Mouse (Mus musculus): ENCODE data around the gene Chrdl2. TPM values are rescaled to one million over a fixed set of nuclear protein-coding genes. Genes with fewer than 3 reads are reported as not detected.
A peak's percentile ranks its signal among the peaks of the same experiment; 100 is the strongest.
"Not testable (repeated sequence)": the region's sequence is repeated elsewhere in the genome, so short reads cannot be mapped to it uniquely, and the experiment has no call there.

Chrdl2 gene
- polyA plus RNA-seq (2015; fragmentation: Nextera tagmentation; extraction: Ambion mirVana) = 0.94 and 1.0 TPM in 2 replicates

GRCm38 (mm10) chr7:100005790-100006189 lies at the start of gene Chrdl2:
Gene Chrdl2, plus strand, starts transcription at chr7:100006172.
- H3K36me3 ChIP-seq = no peaks in the 10 kb centered on the region
- ATAC-seq (ENCODE audit: insufficient read depth, low FRiP score, low read depth) = peak; percentile 73
- H3K4me3 ChIP-seq (replicated peaks) = peak within 1 kb of the TSS; percentile 53
- H3K27me3 ChIP-seq (replicated peaks) = peaks cover 47% of the 10 kb centered on the region
- H3K27ac ChIP-seq = no peak within 1 kb of the TSS
- H3K4me2 ChIP-seq = peak within 1 kb of the TSS; percentile 96
- under 1% methylated on average over 43 of the region's 44 CpGs for WGBS
- 0 out of 2 replicates have a peak, but pooled peaks cover 8% of the 10 kb centered on the region for H3K4me1 ChIP-seq
- no peak within 1 kb of the TSS for H3K9ac ChIP-seq
- no peaks in the 10 kb centered on the region for H3K9me3 ChIP-seq

- no peak for ATAC-seq (ENCODE audit: insufficient read depth, low FRiP score, low read depth)
- no peak overlapping the region for H3K4me2 ChIP-seq
- no peaks in the 10 kb centered on the region for H3K36me3 ChIP-seq
- no peaks in the 10 kb centered on the region for H3K27me3 ChIP-seq (replicated peaks)
- no peak overlapping the region for H3K27ac ChIP-seq
- H3K4me3 ChIP-seq (replicated peaks) = no peak overlapping the region
- no peak overlapping the region for H3K9ac ChIP-seq
- H3K4me1 ChIP-seq = no peaks in the 10 kb centered on the region
- H3K9me3 ChIP-seq = no peaks in the 10 kb centered on the region
- WGBS = 82% methylated on average over 12 of the region's 12 CpGs
Observed at GRCm38 (mm10) chr7:99957226-99957965, 48.6 kb upstream of the Chrdl2 start.

- not testable (repeated sequence) for H3K4me3 ChIP-seq (replicated peaks); H3K27ac ChIP-seq; ATAC-seq (ENCODE audit: insufficient read depth, low FRiP score, low read depth); H3K36me3 ChIP-seq; H3K27me3 ChIP-seq (replicated peaks); H3K9me3 ChIP-seq; H3K9ac ChIP-seq; H3K4me2 ChIP-seq
- 40% methylated on average over 2 of the region's 2 CpGs for WGBS
- peaks cover 15% of the 10 kb centered on the region for H3K4me1 ChIP-seq
Observed at GRCm38 (mm10) chr7:99960571-99960970, 45.4 kb upstream of the Chrdl2 start.

- Histone ChIP-seq H3K36me3 (no peaks in the 10 kb centered on the region), H3K27ac (no peak overlapping the region), H3K4me1 (peaks cover 22% of the 10 kb centered on the region), H3K27me3 (replicated peaks) (no peaks in the 10 kb centered on the region), H3K9me3 (no peaks in the 10 kb centered on the region), H3K4me3 (replicated peaks) (no peak overlapping the region), H3K4me2 (no peak overlapping the region), H3K9ac (no peak overlapping the region)
- WGBS = 78% methylated on average over 2 of the region's 2 CpGs
- ATAC-seq (ENCODE audit: insufficient read depth, low FRiP score, low read depth) = no peak
Observed at GRCm38 (mm10) chr7:99961518-99961917, 44.5 kb upstream of the Chrdl2 start.

GRCm38 (mm10) chr7:99962536-99963236 lies 43.3 kb upstream of the Chrdl2 start:
- ATAC-seq (ENCODE audit: insufficient read depth, low FRiP score, low read depth) = no peak
- no peak overlapping the region for H3K27ac ChIP-seq

GRCm38 (mm10) chr7:99963237-99963860 lies 42.6 kb upstream of the Chrdl2 start:
- Histone ChIP-seq H3K9me3 (no peaks in the 10 kb centered on the region), H3K27me3 (replicated peaks) (no peaks in the 10 kb centered on the region), H3K4me1 (peaks cover 24% of the 10 kb centered on the region), H3K9ac (no peak overlapping the region), H3K4me3 (replicated peaks) (no peak overlapping the region), H3K4me2 (no peak overlapping the region), H3K36me3 (no peaks in the 10 kb centered on the region), H3K27ac (peak overlapping the region; percentile 32; the same call in 1 of the 2 replicates)
- 79% methylated on average over 3 of the region's 3 CpGs for WGBS
- ATAC-seq (ENCODE audit: insufficient read depth, low FRiP score, low read depth) = no peak

More at GRCm38 (mm10) chr7:99962536-99963236, 43.3 kb upstream of the Chrdl2 start:
- no peak overlapping the region for H3K4me3 ChIP-seq (replicated peaks)
- H3K4me1 ChIP-seq = peaks cover 24% of the 10 kb centered on the region
- H3K4me2 ChIP-seq = no peak overlapping the region
- WGBS = 64% methylated on average over 8 of the region's 8 CpGs
- H3K9ac ChIP-seq = no peak overlapping the region
- H3K27me3 ChIP-seq (replicated peaks) = no peaks in the 10 kb centered on the region
- no peaks in the 10 kb centered on the region for H3K36me3 ChIP-seq
- no peaks in the 10 kb centered on the region for H3K9me3 ChIP-seq

- Histone ChIP-seq H3K27me3 (replicated peaks) (no peaks in the 10 kb centered on the region), H3K9ac (no peak overlapping the region)
- WGBS = 31% methylated on average over 9 of the region's 9 CpGs
Observed at GRCm38 (mm10) chr7:99965020-99965841, 40.7 kb upstream of the Chrdl2 start.

GRCm38 (mm10) chr7:99966011-99966721 lies 39.8 kb upstream of the Chrdl2 start:
- Histone ChIP-seq H3K27ac (peak overlapping the region; percentile 83), H3K4me1 (peaks cover 24% of the 10 kb centered on the region), H3K27me3 (replicated peaks) (no peaks in the 10 kb centered on the region), H3K9me3 (no peaks in the 10 kb centered on the region), H3K36me3 (no peaks in the 10 kb centered on the region), H3K4me2 (no peak overlapping the region), H3K9ac (no peak overlapping the region), H3K4me3 (replicated peaks) (no peak overlapping the region)
- WGBS = 56% methylated on average over 9 of the region's 9 CpGs
- no peak for ATAC-seq (ENCODE audit: insufficient read depth, low FRiP score, low read depth)

More at GRCm38 (mm10) chr7:99965020-99965841, 40.7 kb upstream of the Chrdl2 start:
- ATAC-seq (ENCODE audit: insufficient read depth, low FRiP score, low read depth) = peak; percentile 50; the same call in 1 of the 2 replicates
- Histone ChIP-seq H3K36me3 (no peaks in the 10 kb centered on the region), H3K9me3 (no peaks in the 10 kb centered on the region), H3K4me1 (peaks cover 24% of the 10 kb centered on the region), H3K4me2 (peak overlapping the region; percentile 32), H3K27ac (peak overlapping the region; percentile 83), H3K4me3 (replicated peaks) (no peak overlapping the region)

- H3K36me3 ChIP-seq = no peaks in the 10 kb centered on the region
- no peaks in the 10 kb centered on the region for H3K9me3 ChIP-seq
- peaks cover 18% of the 10 kb centered on the region for H3K4me1 ChIP-seq
- no peak overlapping the region for H3K4me2 ChIP-seq
- H3K9ac ChIP-seq = no peak overlapping the region
- 78% methylated on average over 4 of the region's 4 CpGs for WGBS
- H3K27ac ChIP-seq = no peak overlapping the region
- no peaks in the 10 kb centered on the region for H3K27me3 ChIP-seq (replicated peaks)
- no peak for ATAC-seq (ENCODE audit: insufficient read depth, low FRiP score, low read depth)
- H3K4me3 ChIP-seq (replicated peaks) = no peak overlapping the region
Observed at GRCm38 (mm10) chr7:99969151-99969550, 36.8 kb upstream of the Chrdl2 start.

- no peaks in the 10 kb centered on the region for H3K27me3 ChIP-seq (replicated peaks)
- peaks cover 14% of the 10 kb centered on the region for H3K4me1 ChIP-seq
- H3K4me3 ChIP-seq (replicated peaks) = no peak overlapping the region
- H3K9ac ChIP-seq = no peak overlapping the region
- ATAC-seq (ENCODE audit: insufficient read depth, low FRiP score, low read depth) = no peak
- H3K36me3 ChIP-seq = no peaks in the 10 kb centered on the region
- no peaks in the 10 kb centered on the region for H3K9me3 ChIP-seq
- no peak overlapping the region for H3K27ac ChIP-seq
- 64% methylated on average over 2 of the region's 2 CpGs for WGBS
- no peak overlapping the region for H3K4me2 ChIP-seq
Observed at GRCm38 (mm10) chr7:99971926-99972325, 34.0 kb upstream of the Chrdl2 start.

- H3K27me3 ChIP-seq (replicated peaks); H3K9me3 ChIP-seq; ATAC-seq (ENCODE audit: insufficient read depth, low FRiP score, low read depth); H3K4me2 ChIP-seq; H3K9ac ChIP-seq; H3K36me3 ChIP-seq; H3K27ac ChIP-seq; H3K4me3 ChIP-seq (replicated peaks): not testable (repeated sequence)
- WGBS = 85% methylated on average over 3 of the region's 3 CpGs
- H3K4me1 ChIP-seq = peaks cover 14% of the 10 kb centered on the region
Observed at GRCm38 (mm10) chr7:99972912-99973311, 33.1 kb upstream of the Chrdl2 start.
